Mouse (Mus musculus): Measurements from ENCODE around the gene Higd1a.

DNA sequence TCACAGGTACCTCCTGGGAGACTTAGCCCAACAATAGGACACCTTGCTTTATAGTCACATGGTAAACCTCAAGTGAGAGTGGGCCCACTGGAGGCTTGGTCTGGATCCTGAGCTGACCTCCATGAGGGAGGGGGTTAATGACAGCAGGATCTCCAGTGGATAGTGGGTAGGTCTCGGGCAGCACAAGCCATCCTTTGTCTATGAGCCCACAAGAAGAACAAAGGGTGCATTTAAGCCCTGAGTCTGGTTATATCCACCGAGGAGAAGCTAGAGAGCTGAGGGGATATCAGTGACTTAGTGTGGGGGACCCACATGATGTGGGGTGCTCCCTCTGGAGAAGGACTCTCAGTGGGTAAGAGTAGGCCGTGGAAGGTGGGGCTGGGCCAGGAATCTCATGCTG is 49.7 kb downstream of the Higd1a start:
- no peak for TF ChIP-seq EP300 (IDR thresholded peaks at IDR 0.05; ENCODE audit: low read depth)
- no peak for TF ChIP-seq CTCF (IDR thresholded peaks at IDR 0.05; ENCODE audit: low read depth)

All from heart, postnatal 0 days (tissue).